Mouse (Mus musculus) kidney, postnatal 10 days (tissue): ENCODE data around the gene Wwox.

Source experiments
- DNase-seq: peaks from one replicate; pipeline ENCODE4 v3.0.0; 2021; ENCODE audit warnings: mixed read lengths

The Wwox gene

GRCm38 (mm10) chr8:115267196-115267595, 827.7 kb downstream of the Wwox start:
- no peak for DNase-seq

- peak; percentile 61 for DNase-seq
Observed at GRCm38 (mm10) chr8:115269601-115270000, 830.1 kb downstream of the Wwox start.

GRCm38 (mm10) chr8:115273976-115274375, 834.5 kb downstream of the Wwox start:
- no peak for DNase-seq

GRCm38 (mm10) chr8:115276281-115276680, 836.8 kb downstream of the Wwox start:
- no peak for DNase-seq

GRCm38 (mm10) chr8:115278291-115278690, 838.8 kb downstream of the Wwox start:
- no peak for DNase-seq

GRCm38 (mm10) chr8:115290224-115290623, 850.8 kb downstream of the Wwox start:
- DNase-seq = no peak

- no peak for DNase-seq
Observed at GRCm38 (mm10) chr8:115296760-115297159, 857.3 kb downstream of the Wwox start.

- DNase-seq = no peak
Observed at GRCm38 (mm10) chr8:115302484-115302883, 863.0 kb downstream of the Wwox start.

GRCm38 (mm10) chr8:115307412-115307811, 868.0 kb downstream of the Wwox start:
- DNase-seq = no peak

- no peak for DNase-seq
Observed at GRCm38 (mm10) chr8:115311003-115311402, 871.5 kb downstream of the Wwox start.

- no peak for DNase-seq
Observed at GRCm38 (mm10) chr8:115312371-115312770, 872.9 kb downstream of the Wwox start.

GRCm38 (mm10) chr8:115322501-115322900, 883.0 kb downstream of the Wwox start:
- no peak for DNase-seq

- DNase-seq = no peak
Observed at GRCm38 (mm10) chr8:115330671-115331070, 891.2 kb downstream of the Wwox start.

- DNase-seq = no peak
Observed at GRCm38 (mm10) chr8:115333972-115334371, 894.5 kb downstream of the Wwox start.

- no peak for DNase-seq
Observed at GRCm38 (mm10) chr8:115336361-115336760, 896.9 kb downstream of the Wwox start.

GRCm38 (mm10) chr8:115348704-115349103, 909.2 kb downstream of the Wwox start:
- DNase-seq = no peak

- no peak for DNase-seq
Observed at GRCm38 (mm10) chr8:115350707-115351106, 911.3 kb downstream of the Wwox start.

GRCm38 (mm10) chr8:115357663-115358335, 918.3 kb downstream of the Wwox start:
- peak; percentile 24 for DNase-seq

- DNase-seq = no peak
Observed at GRCm38 (mm10) chr8:115358481-115358880, 919.0 kb downstream of the Wwox start.

GRCm38 (mm10) chr8:115359701-115360100, 920.2 kb downstream of the Wwox start:
- no peak for DNase-seq

GRCm38 (mm10) chr8:115362518-115362917, 923.1 kb downstream of the Wwox start:
- no peak for DNase-seq

GRCm38 (mm10) chr8:115374957-115375356, 935.5 kb downstream of the Wwox start:
- no peak for DNase-seq

- peak; percentile 28 for DNase-seq
Observed at GRCm38 (mm10) chr8:115375361-115376047, 936.0 kb downstream of the Wwox start.

GRCm38 (mm10) chr8:115377321-115377720, 937.9 kb downstream of the Wwox start:
- peak; percentile 36 for DNase-seq

GRCm38 (mm10) chr8:115380017-115380416, 940.6 kb downstream of the Wwox start:
- DNase-seq = no peak
